In the genomic region with DNA sequence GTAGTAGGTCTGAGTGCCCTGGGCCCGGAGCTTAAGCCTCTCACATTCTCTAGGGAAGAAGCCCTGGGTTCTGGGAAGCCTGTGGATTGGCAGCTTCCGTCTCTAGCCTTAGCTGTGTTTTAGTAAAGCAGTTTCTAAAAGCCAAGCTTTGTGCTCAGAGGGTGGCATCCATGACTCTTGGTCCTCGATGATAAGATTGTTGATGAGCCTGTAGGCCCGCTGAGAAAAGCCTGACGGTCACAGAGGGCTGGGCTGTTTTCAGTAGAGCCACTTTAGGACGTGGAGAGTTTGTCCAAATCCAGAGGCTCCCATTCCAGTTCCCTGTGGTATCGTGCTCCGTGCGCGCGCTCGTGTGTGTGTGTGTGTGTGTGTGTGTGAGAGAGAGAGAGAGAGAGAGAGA, we compare ENCODE assay signal across 21 mouse cellular contexts. TPM values are rescaled to one million over a fixed set of nuclear protein-coding genes. Genes with fewer than 3 reads are reported as not detected.
DNase-seq lines count a peak whose midpoint lies in the region; ATAC-seq and TF ChIP-seq lines count a peak whose summit lies in the region.
"Had no signal": no experiment of that assay in that cellular context is flagged by ENCODE, and none has a peak within 500 bp of the region (broad histone marks: within the 10 kb centered on the region; RNA-seq: fewer than 3 reads in every experiment).

No protein-coding gene starts in this region.

- intact Hi-C loops in gastrocnemius, adult 2 months (cut with DNase I) = loop anchor here (5.0 kb wide), 2 partner anchors 36 to 39 kb away; a partner anchor contains a TSS
- intact Hi-C loops in left cerebral cortex, postnatal 4 days (cut with DNase I) = no loop called here

- H3K9ac ChIP-seq in midbrain, embryonic 14.5 days (replicated peaks; ENCODE audit: low read length) = no peak overlapping the region
- no peak overlapping the region for H3K9ac ChIP-seq in midbrain, postnatal 0 days (replicated peaks; ENCODE audit: low read length, poor library complexity, severe bottlenecking)
- H3K9ac ChIP-seq in liver, embryonic 16.5 days (ENCODE audit: low read depth, low read length) = peak overlapping the region; percentile 26
- H3K9ac ChIP-seq: embryonic facial prominence, embryonic 12.5 days; forebrain, embryonic 13.5 days; heart, embryonic 12.5 days; limb, embryonic 15.5 days had no signal

- H3K4me2 ChIP-seq in midbrain, embryonic 14.5 days (ENCODE audit: low read length) = no peak overlapping the region
- H3K4me2 ChIP-seq in midbrain, postnatal 0 days (ENCODE audit: low read depth, low read length, poor library complexity, severe bottlenecking) = no peak overlapping the region
- H3K4me2 ChIP-seq in liver, embryonic 16.5 days (ENCODE audit: low read depth, low read length) = peak overlapping the region; percentile 25; the same call in 1 of the 2 replicates
- H3K4me2 ChIP-seq: embryonic facial prominence, embryonic 12.5 days; forebrain, embryonic 13.5 days; heart, embryonic 12.5 days; limb, embryonic 15.5 days had no signal

- 77% methylated on average over 12 of the region's 12 CpGs for WGBS in midbrain, embryonic 14.5 days
- WGBS in midbrain, postnatal 0 days = 70% methylated on average over 12 of the region's 12 CpGs
- WGBS in limb, embryonic 10.5 days = 85% methylated on average over 12 of the region's 12 CpGs
- 53% methylated on average over 12 of the region's 12 CpGs for WGBS in liver, embryonic 16.5 days (ENCODE audit: insufficient replicate concordance)

- H3K36me3 ChIP-seq in midbrain, embryonic 14.5 days (ENCODE audit: control insufficient read depth, insufficient read depth, low read length) = no peaks in the 10 kb centered on the region
- H3K36me3 ChIP-seq in midbrain, postnatal 0 days (ENCODE audit: insufficient read depth, low read length) = no peaks in the 10 kb centered on the region
- H3K36me3 ChIP-seq in limb, embryonic 10.5 days = no peaks in the 10 kb centered on the region
- H3K36me3 ChIP-seq in liver, embryonic 16.5 days (ENCODE audit: control insufficient read depth, insufficient read depth) = no peaks in the 10 kb centered on the region
- H3K36me3 ChIP-seq: embryonic facial prominence, embryonic 12.5 days; heart, embryonic 12.5 days; limb, embryonic 15.5 days had no signal

- H3K4me3 ChIP-seq in gastrocnemius, adult 2 months = no peak overlapping the region
- H3K4me3 ChIP-seq in midbrain, embryonic 14.5 days (replicated peaks; ENCODE audit: low read depth, low read length) = no peak overlapping the region
- no peak overlapping the region for H3K4me3 ChIP-seq in midbrain, postnatal 0 days (ENCODE audit: low read depth, low read length)
- no peak overlapping the region for H3K4me3 ChIP-seq in limb, embryonic 10.5 days
- no peak overlapping the region for H3K4me3 ChIP-seq in liver, embryonic 16.5 days (ENCODE audit: low read depth, low read length)
- H3K4me3 ChIP-seq: embryonic facial prominence, embryonic 12.5 days; erythroblast, embryonic 14.5 days; forebrain, embryonic 13.5 days; heart, embryonic 12.5 days; layer of hippocampus, adult 2 months; limb, embryonic 15.5 days had no signal

- H3K9me3 ChIP-seq in midbrain, embryonic 14.5 days (ENCODE audit: control insufficient read depth, low read length) = no peaks in the 10 kb centered on the region
- no peaks in the 10 kb centered on the region for H3K9me3 ChIP-seq in midbrain, postnatal 0 days (ENCODE audit: low read length)
- H3K9me3 ChIP-seq in limb, embryonic 10.5 days (replicated peaks) = no peaks in the 10 kb centered on the region
- H3K9me3 ChIP-seq in liver, embryonic 16.5 days (replicated peaks; ENCODE audit: control insufficient read depth, low read length) = no peaks in the 10 kb centered on the region
- H3K9me3 ChIP-seq: embryonic facial prominence, embryonic 12.5 days; forebrain, embryonic 13.5 days; heart, embryonic 12.5 days; limb, embryonic 15.5 days had no signal

- no peak for ATAC-seq in midbrain, embryonic 14.5 days (ENCODE audit: low FRiP score, low TSS enrichment)
- ATAC-seq in midbrain, postnatal 0 days (ENCODE audit: low FRiP score) = no peak
- 0 out of 2 replicates have a peak, but pooled peaks have one; percentile 31 for ATAC-seq in liver, embryonic 16.5 days (ENCODE audit: low read depth)
- ATAC-seq: forebrain, embryonic 13.5 days; lung, postnatal 0 days had no signal

- DNase-seq in gastrocnemius, adult 2 months = no peak
- no peak for DNase-seq in gastrocnemius, postnatal 25 days
- DNase-seq in midbrain, embryonic 14.5 days = no peak
- DNase-seq in midbrain, postnatal 0 days (ENCODE audit: low spot score) = no peak
- DNase-seq in limb, embryonic 10.5 days (ENCODE audit: low spot score) = no peak
- no peak for DNase-seq in thymus, postnatal 4 days
- no peak for DNase-seq in left cerebral cortex, postnatal 4 days
- DNase-seq: adrenal gland, postnatal 10 days; cerebellum, adult 9-10 months; heart, postnatal 36 days; kidney, adult 18-20 months; kidney, postnatal 10 days; layer of hippocampus, postnatal 36 days had no signal

- H3K27ac ChIP-seq in gastrocnemius, adult 2 months = peak overlapping the region; percentile 71
- H3K27ac ChIP-seq in midbrain, embryonic 14.5 days (replicated peaks; ENCODE audit: low read depth, low read length) = 0 out of 2 replicates have a peak overlapping the region, but pooled peaks have one; percentile 66
- no peak overlapping the region for H3K27ac ChIP-seq in midbrain, postnatal 0 days (ENCODE audit: low read depth, low read length)
- H3K27ac ChIP-seq in limb, embryonic 10.5 days = peak overlapping the region; percentile 31; the same call in 1 of the 2 replicates
- H3K27ac ChIP-seq in liver, embryonic 16.5 days (ENCODE audit: low read length) = peak overlapping the region; percentile 54
- H3K27ac ChIP-seq: embryonic facial prominence, embryonic 12.5 days; forebrain, embryonic 13.5 days; layer of hippocampus, adult 2 months; limb, embryonic 15.5 days had no signal

- TF ChIP-seq CTCF in gastrocnemius, adult 2 months (IDR thresholded peaks at IDR 0.05) = no peak
- no peak for TF ChIP-seq CTCF in midbrain, postnatal 0 days (IDR thresholded peaks at IDR 0.05)

- peaks cover 43% of the 10 kb centered on the region for H3K4me1 ChIP-seq in midbrain, embryonic 14.5 days (ENCODE audit: control insufficient read depth, insufficient read depth, low read length)
- peaks cover 5% of the 10 kb centered on the region for H3K4me1 ChIP-seq in midbrain, postnatal 0 days (ENCODE audit: insufficient read depth, low read length)
- peaks cover 82% of the 10 kb centered on the region for H3K4me1 ChIP-seq in limb, embryonic 10.5 days
- peaks cover 61% of the 10 kb centered on the region for H3K4me1 ChIP-seq in liver, embryonic 16.5 days (ENCODE audit: control insufficient read depth, low read depth, low read length)

- no peaks in the 10 kb centered on the region for H3K27me3 ChIP-seq in midbrain, embryonic 14.5 days (ENCODE audit: control insufficient read depth, insufficient read depth, low read length)
- H3K27me3 ChIP-seq in midbrain, postnatal 0 days (ENCODE audit: insufficient read depth, low read length) = no peaks in the 10 kb centered on the region
- H3K27me3 ChIP-seq in limb, embryonic 10.5 days (ENCODE audit: low read depth, poor library complexity, severe bottlenecking) = peaks cover 4% of the 10 kb centered on the region; the same call in 1 of the 2 replicates
- no peaks in the 10 kb centered on the region for H3K27me3 ChIP-seq in liver, embryonic 16.5 days (ENCODE audit: control insufficient read depth, insufficient read depth, low read depth, low read length)
- H3K27me3 ChIP-seq: embryonic facial prominence, embryonic 12.5 days; forebrain, embryonic 13.5 days; heart, embryonic 12.5 days; limb, embryonic 15.5 days had no signal

RNA-seq across cellular contexts. Expression of a gene that starts 41.6 kb away (rescaled TPM):
- total RNA-seq in gastrocnemius, adult 2 months (2021) = 1 to 10 TPM; 5.1 to 6.4 TPM
- 1 to 10 TPM; 6.0 to 7.5 TPM for total RNA-seq in gastrocnemius, postnatal 25 days (2021)
- polyA plus RNA-seq in midbrain, embryonic 14.5 days (2014; fragmentation: Nextera tagmentation; extraction: Ambion mirVana) = 10.1 and 11.6 TPM in 2 replicates
- total RNA-seq in midbrain, postnatal 0 days (2014; rRNA removed) = 21.3 and 26.0 TPM in 2 replicates
- 11.8 and 12.0 TPM in 2 replicates for polyA plus RNA-seq in midbrain, postnatal 0 days (2015; fragmentation: Nextera tagmentation; extraction: Ambion mirVana)
- 20.3 and 22.3 TPM in 2 replicates for polyA plus RNA-seq in limb, embryonic 10.5 days (2016; fragmentation: Nextera tagmentation; extraction: Ambion mirVana)
- 24.1 and 26.3 TPM in 2 replicates for polyA plus RNA-seq in liver, embryonic 16.5 days (2015; fragmentation: Nextera tagmentation; extraction: Ambion mirVana)
- 10 to 100 TPM; 11.7 to 12.4 TPM for total RNA-seq in left cerebral cortex, postnatal 4 days (2021)
